Mouse (Mus musculus) ovary, adult 18-20 months (tissue): ENCODE measurements around the gene Il12rb2.

Experiments used
- DNase-seq: peaks from one replicate; pipeline ENCODE4 v3.0.0; 2022; ENCODE audit warnings: low spot score, mixed read lengths

The Il12rb2 gene

DNA sequence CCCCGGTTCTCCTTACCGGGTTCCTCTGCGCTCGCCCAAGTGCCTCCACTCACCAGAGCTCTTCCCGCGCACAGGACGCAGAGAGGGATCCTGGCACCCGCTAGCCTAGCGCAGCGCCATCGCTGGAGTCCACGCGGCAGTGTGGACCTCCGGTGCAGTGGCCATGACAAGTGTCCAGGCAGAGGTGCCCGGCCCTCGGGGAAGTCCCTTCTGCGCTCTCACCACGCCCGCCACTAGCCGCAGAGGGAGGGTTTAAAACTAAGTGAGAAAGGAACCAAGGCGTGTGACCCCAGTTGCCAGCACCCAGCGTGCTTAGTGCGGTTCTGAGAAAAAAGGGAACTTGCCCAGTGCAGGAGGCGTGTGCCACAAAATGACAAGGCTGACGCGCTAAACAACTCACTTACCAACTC lies at the start of gene Il12rb2:
TSS of gene Il12rb2 (minus strand) at position 207 of the 410 bp plus-strand sequence.
- no peak for DNase-seq

DNA sequence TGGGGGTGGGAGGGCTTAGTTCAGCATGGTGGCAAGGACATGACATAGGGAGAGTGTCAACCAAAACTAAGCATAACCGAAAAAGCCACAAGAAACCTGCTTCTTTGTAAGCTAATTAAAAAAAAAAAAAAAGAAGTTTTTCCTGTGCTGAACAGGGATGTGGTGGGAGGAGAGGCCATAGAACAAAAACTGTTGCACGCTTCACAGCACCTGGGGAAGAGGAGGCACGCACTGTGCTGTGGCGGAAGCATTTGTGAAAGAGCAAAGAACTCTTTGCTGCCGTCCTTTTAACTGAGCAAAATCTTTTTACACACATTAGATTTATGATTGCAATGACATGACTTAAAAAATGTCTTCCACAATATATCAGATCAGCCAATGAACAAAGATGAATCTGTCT lies 45.8 kb upstream of the Il12rb2 start:
- no peak for DNase-seq

DNA sequence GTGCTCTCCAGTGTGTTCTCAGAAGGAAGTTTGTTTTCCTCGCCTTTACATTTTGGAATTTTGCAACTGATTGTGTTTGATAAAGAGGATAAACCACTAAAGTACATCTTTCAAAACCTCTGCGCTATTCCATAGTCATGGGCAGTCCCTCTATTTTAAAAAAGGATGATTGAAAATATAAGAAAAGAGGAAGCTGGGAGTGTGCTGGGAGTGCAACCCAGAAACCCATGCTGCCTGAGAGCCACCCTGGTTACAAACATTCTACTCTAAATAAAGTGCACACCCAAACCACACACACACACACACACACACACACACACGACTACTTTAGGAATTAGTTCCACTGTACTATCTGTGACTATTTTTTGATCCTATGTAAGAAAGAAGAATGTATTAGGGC lies 40.6 kb upstream of the Il12rb2 start:
- no peak for DNase-seq

DNA sequence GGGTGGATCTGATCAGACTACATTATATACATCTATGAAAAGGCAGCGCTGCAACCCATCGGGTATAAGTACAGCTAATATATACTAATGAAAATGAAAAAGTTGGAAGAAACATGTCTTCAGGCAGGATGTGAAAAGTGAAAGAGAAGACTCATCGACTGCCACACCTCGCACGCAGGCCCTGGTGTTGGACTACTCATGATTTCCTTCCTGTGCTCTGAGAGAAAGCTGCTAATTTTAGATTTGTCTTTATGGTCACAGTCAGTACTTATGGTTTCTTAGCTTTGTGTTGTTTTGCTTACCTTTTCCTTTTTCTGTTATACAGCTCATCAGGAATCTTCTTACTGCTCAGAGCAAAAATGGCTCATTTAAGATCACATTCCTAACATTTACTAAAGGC lies 39.3 kb upstream of the Il12rb2 start:
- no peak for DNase-seq

DNA sequence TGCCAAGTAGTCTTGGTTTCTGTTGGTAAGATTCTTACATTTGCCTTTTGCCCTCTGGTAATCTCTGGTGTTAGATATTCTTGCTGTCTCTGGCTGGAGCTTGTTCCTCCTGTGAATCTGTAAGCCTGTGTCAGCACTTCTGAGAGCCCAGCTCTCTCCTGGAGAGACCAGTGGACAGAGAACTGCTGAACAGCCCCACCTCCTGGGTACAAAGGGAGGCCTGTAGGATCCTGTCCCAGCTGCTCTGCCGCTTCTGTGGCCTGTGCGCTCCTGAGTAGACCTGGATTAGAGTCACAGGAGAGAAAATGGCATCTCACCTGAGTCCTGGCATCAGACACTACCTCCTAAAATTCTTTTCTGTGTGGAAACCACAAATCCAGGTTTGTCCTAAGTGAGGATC lies 37.4 kb upstream of the Il12rb2 start:
- no peak for DNase-seq

DNA sequence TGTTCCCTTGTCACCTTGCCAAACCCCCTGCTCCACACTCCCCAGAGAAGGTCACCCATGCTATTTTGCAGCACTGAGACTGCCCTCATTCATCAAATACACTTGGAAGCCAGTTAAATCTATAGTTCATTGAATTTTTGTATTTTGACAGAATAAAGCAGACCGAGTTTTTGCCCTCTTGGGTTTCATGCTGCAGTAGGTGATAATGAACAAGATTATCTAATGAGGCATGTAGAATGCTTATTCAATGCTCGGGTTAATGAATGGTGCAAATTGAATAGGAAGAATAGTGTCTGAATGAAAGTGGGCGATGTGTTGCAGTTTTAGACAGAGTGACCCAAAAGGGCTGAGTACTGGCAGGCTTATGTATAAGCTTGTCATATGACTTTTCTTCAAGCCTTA lies 29.3 kb upstream of the Il12rb2 start:
- no peak for DNase-seq

DNA sequence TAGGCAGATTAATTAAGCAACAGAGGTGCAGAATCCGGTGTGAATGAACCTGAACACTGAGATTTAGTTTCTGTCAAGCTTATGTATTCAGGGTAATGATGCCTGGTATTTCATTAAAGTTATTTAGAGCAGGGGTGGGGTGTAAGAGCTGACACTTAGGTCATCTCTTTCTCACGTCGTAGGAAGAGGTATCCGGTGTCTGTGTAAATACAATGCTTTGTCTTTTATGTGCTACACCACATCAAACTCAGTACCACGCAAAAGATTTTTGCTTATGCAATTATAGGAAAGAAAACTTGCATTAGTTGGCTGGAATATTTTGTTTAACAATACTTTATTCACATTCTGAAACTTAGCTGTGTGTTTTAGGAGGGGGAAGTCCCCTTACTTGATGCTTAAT lies 23.6 kb upstream of the Il12rb2 start:
- no peak for DNase-seq

DNA sequence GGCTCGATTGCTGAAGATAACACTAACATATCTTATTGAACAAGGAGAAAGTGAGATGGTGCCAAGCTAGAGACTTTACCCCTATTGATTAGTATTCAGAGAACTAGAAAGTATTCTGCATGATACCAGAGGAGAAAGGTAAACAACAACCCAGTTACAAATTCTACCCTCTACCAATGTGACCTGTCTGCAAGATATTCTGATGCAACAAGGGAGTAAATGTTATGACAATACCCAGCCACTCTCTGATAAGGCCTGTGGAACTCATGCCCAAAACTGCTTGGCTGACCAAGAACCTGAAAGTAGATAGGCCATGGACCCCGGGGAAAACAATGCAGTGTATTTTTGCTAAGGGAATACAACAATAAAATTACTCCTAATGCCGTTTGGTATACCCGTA lies 10.2 kb downstream of the Il12rb2 start:
- no peak for DNase-seq

DNA sequence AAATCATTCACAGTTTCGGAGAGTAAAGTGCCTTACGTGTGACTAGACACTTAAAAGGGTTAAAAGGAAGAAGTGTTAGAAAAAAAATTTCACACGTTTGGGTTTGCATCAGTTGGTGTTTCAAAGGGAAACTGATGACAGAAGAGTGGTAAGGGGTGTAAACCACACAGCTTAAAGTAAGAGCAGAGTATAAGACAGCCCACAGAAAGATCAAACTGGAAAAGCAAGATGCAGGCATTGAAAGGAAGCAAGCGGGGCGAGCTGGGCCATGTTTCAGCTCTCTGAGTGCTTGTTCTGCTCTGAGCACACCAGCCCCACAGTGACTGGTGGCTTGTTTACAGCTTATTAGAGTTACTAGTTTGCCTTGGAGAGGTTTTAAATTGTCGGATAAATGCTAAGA lies 27.9 kb downstream of the Il12rb2 start:
- DNase-seq: no peak

DNA sequence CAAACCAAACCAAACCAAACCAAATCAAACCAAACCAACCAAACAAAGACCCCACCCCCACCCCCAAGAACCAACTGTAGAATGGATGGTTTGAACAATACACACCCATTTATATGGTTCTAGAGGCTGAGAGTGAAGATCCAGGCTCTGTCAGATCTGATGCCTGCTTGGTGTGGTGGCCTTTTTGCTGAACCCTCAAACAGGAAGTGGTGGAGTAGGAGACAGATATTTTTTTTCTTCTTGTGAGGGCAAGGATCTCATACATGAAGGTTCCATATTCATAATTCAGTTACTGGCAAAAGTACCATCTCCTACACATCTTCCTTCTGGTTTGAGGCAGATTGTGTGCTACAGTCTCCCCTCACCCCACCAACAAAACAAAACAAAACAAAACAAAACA lies 36.5 kb downstream of the Il12rb2 start:
- DNase-seq: no peak

DNA sequence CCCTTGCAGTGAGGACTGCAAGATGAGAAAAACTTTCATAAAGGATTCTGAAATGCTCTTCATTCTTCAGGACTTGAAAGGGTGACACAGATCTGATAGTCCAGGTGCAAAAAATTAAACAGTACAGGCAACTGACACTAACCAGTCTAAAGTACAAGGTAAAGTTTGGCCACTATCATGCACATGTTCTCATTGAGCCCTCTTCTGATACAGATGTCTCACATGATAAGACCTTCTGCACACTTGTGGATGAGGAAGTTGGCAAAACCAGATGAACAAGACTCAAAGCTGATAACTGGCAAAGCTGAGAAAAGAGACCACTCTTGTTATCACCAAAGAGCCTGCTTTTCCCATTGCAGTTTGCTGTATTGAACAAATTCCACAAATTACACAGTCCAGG lies 38.0 kb downstream of the Il12rb2 start:
- DNase-seq: no peak

DNA sequence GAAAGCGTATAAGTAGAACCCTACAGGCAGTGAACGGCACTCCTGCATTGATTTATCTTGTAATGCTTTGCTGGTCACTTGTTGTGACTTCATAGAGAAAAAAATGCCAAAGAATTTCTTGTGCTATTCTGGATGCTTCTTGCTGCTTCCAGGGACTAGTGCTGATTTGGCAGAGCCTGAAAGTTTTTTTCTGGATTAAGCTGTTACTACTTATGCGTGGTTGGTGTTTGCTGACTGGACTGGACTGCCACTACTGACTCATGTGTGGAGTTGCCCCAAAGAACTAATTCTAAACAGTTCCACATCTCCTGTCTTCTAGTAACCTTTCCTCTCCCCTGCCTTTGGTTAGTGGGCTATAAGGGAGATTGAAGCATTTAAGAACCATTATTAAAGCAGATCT lies 52.2 kb downstream of the Il12rb2 start:
- no peak for DNase-seq

DNA sequence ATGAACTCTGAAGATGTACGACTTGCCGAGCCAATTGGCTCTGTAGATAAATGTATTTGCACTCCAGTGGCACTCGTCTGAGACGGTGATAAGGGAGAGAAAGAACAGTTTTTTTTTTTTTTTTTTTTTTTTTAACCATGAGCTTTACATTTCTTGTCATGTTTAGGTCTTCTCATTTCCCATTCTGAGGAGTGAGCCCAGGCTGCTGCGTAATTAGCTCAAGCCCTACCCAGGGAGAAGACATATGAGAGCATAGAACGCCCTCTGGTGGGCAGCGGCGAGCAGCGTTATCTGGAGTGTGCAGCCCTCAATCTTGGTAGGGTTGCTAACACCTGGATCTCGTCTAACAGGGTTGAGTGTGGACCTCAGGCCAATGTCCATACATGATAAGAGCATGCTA lies 57.5 kb downstream of the Il12rb2 start:
- no peak for DNase-seq

DNA sequence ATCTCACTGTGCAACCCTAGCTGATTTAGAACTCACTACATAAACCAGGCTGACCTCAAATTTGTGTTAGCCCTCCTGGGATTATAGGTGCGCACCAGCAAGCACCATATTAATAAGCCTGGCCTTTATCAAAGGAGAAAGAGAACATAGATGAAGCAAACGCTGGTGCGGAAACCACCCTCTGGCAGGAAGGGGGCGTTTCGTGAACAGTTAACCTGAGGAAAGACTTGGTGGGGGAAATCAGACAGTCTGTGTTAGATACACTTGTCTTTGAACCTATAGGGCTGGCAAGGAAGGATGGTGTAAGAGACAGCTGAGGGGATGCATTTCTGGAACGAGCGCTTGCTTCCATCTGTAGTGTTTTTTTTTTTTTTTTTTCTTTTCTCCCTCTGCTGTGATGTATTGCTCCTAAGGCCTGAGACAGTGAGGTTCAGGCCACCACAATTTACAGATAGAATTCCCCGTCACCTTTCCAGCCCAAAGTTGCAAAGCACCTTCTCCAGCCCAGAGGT lies 58.1 kb downstream of the Il12rb2 start:
- DNase-seq: no peak

DNA sequence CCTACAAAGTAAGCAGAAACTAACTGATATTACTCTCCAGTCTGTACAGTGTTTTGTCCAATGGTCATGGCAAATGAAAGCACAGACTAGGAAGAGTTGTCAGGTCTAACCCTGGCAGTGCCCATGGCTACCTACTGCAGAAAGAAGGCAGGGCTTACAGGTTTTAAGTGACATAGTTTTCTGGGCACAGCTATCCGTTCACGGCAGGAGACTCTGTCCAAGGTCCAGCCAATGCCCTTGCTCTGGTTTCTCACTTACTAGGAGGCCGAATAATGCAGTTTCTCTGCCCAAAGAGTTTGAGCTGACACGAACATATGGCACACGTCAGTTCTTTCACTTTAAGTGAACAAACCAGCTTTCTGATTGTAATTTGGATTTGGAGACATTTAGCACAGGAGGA lies 58.9 kb downstream of the Il12rb2 start:
- no peak for DNase-seq

DNA sequence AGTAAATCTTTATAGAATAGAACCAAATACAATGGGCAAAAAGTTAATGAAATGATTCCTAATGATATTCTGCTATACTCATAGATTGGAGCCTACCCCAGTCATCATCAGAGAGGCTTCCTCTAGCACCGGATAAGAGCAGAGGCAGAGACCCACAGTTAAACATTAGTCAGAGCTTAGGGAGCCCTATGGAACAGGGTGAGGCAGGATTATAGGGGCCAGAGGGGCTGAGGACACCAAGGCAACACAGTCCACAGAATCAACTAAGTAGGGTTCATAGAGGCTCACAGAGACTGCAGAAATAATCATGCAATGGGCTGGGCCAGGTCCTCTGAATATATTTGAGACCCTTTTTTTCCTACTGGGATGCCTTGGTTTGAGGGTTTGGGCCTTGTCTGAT lies 61.3 kb downstream of the Il12rb2 start:
- DNase-seq: no peak

DNA sequence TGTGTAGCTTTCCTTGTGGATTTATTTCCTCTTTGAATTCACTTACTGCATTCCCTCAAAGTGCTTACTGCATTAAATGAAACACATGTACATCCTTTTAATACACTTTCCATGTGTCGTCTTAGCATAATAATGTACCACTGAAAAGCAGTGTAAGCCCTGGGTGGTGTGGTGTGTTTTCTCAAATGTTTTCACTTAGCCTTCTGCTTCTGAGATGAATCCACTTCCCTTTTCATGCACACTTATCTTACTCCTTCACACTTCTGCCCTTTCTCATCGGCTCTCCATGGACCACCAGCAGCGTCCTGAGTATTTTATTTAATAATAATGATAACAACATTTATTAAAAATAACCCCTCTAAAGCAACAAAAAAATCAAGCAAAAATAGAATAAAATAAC lies 66.2 kb downstream of the Il12rb2 start:
- no peak for DNase-seq

DNA sequence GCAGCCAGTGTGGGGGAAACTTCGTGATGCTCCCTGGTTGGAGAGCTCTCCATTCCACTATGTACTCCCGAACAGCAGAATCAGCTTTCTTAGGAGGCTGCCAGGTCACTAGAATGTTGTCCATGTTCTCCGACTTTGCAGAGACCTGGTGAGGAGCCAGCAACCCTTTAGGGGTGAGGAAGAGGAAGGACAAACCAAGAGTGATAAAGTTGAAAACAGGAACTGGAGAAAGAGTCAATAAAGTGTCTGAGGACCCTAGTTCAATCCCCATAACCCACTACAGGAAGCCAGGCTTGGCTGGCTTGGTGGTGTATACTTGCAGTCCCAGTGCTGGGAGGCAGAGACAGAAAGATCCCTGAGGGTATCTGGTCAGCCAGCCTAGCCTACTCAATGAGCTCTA lies 67.0 kb downstream of the Il12rb2 start:
- no peak for DNase-seq

DNA sequence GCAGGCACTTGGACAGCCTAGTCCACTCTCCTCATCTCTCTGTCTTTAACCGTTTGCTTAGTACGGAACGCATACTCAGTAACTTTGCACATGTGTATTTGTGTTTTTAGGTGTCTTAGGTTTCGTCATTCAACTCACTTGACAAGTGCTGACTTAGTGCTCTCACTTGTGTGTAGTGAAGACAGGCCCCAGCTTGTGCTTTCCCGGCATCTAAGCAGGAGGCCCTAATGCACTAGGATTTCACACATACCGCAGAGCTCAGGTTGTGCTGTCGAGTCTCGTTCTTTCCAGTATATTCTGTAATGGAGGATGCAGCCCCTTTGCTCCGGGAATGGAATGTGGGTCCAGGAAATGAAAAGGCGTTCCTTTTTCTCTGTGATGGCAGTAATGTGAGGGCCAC lies 72.8 kb downstream of the Il12rb2 start:
- no peak for DNase-seq

DNA sequence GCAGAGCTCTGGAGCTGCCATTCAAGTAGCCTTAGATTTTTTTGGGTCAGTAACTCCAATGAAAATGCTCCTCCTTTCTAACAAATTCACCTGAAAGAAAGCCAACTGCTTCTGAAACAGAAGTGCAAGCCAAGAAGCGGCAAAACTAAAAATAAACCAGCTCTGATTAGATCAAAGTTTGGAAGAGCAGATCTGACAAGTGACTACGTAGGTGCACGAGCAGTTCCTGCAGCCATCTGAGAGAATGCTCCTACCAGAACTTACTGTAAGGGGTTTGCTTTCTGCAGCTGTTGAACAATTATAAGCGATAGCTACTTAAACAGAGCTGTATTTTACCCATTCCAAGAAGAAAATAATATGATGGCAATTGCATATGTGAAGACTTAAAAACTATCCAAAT lies 73.5 kb downstream of the Il12rb2 start:
- no peak for DNase-seq

DNA sequence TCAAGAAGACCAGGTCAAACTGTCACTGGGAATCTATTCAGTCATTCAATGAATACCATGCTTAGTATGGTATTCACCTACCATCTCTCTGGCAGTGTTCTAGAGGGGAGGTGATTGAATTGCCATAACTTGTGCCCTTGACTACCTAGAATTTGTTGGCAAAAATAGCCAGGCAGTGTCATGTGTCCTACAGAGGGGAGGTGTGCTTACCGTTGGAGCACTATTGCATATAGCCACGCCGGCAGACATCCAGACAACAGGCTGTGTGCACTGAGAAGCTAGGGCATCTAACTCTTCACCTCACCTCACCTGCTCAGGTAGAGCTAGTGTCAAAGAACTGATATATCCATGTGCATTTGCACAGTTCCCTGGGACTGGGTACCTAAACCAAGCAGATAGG lies 74.8 kb downstream of the Il12rb2 start:
- DNase-seq: no peak

DNA sequence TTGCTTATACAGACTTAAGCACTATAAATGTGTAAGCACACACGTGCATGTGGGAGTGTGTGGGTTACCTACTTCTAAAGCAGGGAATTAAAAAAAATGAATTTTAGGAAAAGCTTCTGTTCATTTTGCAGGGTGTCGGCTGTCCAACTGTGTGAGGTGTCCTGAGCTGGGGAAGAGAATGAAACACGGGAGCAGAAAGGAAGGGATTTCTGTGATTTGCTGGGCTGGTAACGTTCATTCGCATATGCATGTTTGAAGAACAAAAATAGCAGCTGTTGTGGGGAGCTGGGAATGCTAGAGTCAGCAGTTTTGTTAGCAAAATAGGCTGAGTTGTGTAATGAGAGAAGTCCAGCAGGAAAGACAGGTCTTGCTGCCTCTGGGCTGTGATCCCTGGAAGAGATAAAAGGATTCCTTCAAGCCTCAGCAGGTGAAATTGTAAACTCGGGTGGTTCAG lies 75.3 kb downstream of the Il12rb2 start:
- no peak for DNase-seq

DNA sequence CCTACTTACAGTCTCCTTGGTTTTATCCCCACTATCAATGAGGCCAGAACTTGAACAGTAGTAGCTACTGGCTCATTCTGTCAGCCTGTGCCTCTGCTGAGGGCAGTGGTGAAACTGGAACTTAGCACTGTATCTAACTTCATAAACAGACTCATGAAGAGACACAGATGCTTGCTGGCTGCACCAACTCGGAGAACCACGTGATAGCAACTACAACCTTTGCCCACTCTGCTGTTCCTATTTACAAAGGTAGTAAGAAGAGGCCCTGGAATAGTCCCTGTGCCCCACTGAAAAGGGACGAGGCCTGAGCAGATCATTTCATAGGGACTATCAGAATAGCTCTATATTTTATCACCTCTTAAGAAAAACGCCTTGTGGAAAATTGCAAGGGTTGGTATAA lies 75.7 kb downstream of the Il12rb2 start:
- no peak for DNase-seq

DNA sequence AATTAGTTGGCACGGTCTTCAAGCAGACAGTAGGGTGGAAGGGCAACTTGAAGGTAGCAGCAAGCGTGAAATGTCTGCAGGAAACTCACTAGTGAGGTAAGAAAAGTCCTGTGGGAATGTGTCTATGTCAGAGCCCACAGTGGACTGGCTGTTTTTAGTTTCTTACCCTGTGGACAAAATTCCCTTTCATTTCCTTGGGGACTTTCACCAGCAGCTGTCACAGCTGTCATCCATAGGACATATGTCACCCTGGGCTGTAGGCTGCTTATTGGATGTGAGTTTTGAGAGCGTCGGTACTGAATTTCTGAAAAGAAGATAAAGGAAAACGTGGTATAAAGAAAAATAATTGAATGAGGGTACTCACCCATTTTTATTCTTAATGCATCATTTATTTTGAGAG lies 77.2 kb downstream of the Il12rb2 start:
- no peak for DNase-seq

DNA sequence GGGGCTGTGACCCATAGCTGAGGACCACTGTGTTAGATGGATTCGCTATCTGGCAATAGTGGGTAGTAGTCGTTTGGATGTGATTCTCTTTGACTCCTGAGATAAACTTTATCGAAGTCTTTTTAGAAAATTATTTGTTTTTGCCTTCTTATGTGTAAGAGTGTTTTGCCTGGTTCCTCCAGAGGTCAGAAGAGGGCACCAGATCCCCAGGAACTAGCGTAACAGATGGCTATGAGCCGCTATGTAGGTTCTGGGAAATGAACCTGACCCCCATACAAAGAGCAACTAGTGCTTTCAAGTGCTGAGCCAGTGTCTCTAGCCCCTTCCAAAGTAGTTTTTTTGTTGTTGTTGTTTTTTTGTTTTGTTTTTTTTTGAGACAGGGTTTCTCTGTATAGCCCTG lies 79.9 kb downstream of the Il12rb2 start:
- DNase-seq: no peak
